Mouse (Mus musculus) erythroblast, adult 5-6 weeks (primary cell): ENCODE results near the gene Sh3pxd2a. TPM values are rescaled to one million over a fixed set of nuclear protein-coding genes. Genes with fewer than 3 reads are reported as not detected.
"Not testable (repeated sequence)": the region's sequence is repeated elsewhere in the genome, so short reads cannot be mapped to it uniquely, and the experiment has no call there.

Experiments used
- ATAC-seq: replicated peaks from 2 replicates; pipeline ENCODE4 v1.8.0; 2016; ENCODE audit warnings: moderate number of reproducible peaks, mild to moderate bottlenecking, moderate TSS enrichment, inconsistent platforms; ENCODE audit not compliant: poor library complexity, low FRiP score, severe bottlenecking
- total RNA-seq, 2 experiments: library from RNA; stranded (forward) in 1 of 2; stranded (reverse) in 1 of 2; fragments of 150-400 nt in 1 of 2; fragments of 200-764, 138-1000 nt in 1 of 2; gene quantifications; 2 replicates each; pipeline versions ENCODE4 v1.2.3 to v1.2.4; 2015 to 2017; ENCODE audit warnings: low replicate concordance in 2 of 2

Sh3pxd2a gene
- total RNA-seq, 2 experiments from 2014 or later = 0.19 to 1.4 TPM

GRCm38 (mm10) chr19:47419208-47419607 lies 45.0 kb downstream of the Sh3pxd2a start:
- no peak for ATAC-seq

GRCm38 (mm10) chr19:47416161-47416560 lies 48.0 kb downstream of the Sh3pxd2a start:
- ATAC-seq = no peak

GRCm38 (mm10) chr19:47414142-47414905 lies 49.9 kb downstream of the Sh3pxd2a start:
- ATAC-seq = no peak

GRCm38 (mm10) chr19:47413458-47414005 lies 50.7 kb downstream of the Sh3pxd2a start:
- ATAC-seq = no peak

- peak; percentile 15; the same call in 1 of the 2 replicates for ATAC-seq
Observed at GRCm38 (mm10) chr19:47412566-47413248, 51.5 kb downstream of the Sh3pxd2a start.

- no peak for ATAC-seq
Observed at GRCm38 (mm10) chr19:47410301-47410700, 53.9 kb downstream of the Sh3pxd2a start.

- ATAC-seq = no peak
Observed at GRCm38 (mm10) chr19:47409142-47409541, 55.1 kb downstream of the Sh3pxd2a start.

GRCm38 (mm10) chr19:47408656-47409055 lies 55.5 kb downstream of the Sh3pxd2a start:
- ATAC-seq = no peak

GRCm38 (mm10) chr19:47407332-47407731 lies 56.9 kb downstream of the Sh3pxd2a start:
- ATAC-seq = no peak

GRCm38 (mm10) chr19:47406524-47406923 lies 57.7 kb downstream of the Sh3pxd2a start:
- ATAC-seq = no peak

- no peak for ATAC-seq
Observed at GRCm38 (mm10) chr19:47405548-47405947, 58.7 kb downstream of the Sh3pxd2a start.

- ATAC-seq = 0 out of 2 replicates have a peak, but pooled peaks have one; percentile 11
Observed at GRCm38 (mm10) chr19:47403391-47404379, 60.5 kb downstream of the Sh3pxd2a start.

GRCm38 (mm10) chr19:47402976-47403375 lies 61.2 kb downstream of the Sh3pxd2a start:
- ATAC-seq = peak; percentile 88

- ATAC-seq = peak; percentile 58
Observed at GRCm38 (mm10) chr19:47402544-47402943, 61.7 kb downstream of the Sh3pxd2a start.

GRCm38 (mm10) chr19:47399709-47400108 lies 64.5 kb downstream of the Sh3pxd2a start:
- no peak for ATAC-seq

- no peak for ATAC-seq
Observed at GRCm38 (mm10) chr19:47399029-47399428, 65.2 kb downstream of the Sh3pxd2a start.

GRCm38 (mm10) chr19:47397882-47398671 lies 66.1 kb downstream of the Sh3pxd2a start:
- ATAC-seq = no peak

- ATAC-seq = no peak
Observed at GRCm38 (mm10) chr19:47395338-47395737, 68.9 kb downstream of the Sh3pxd2a start.

- not testable (repeated sequence) for ATAC-seq
Observed at GRCm38 (mm10) chr19:47394781-47395180, 69.4 kb downstream of the Sh3pxd2a start.
